Mouse (Mus musculus) hindbrain, embryonic 10.5 days (tissue): Measurements from ENCODE around the gene Pgap2. TPM values are rescaled to one million over a fixed set of nuclear protein-coding genes. Genes with fewer than 3 reads are reported as not detected.

Experiments
- polyA plus RNA-seq: library from polyadenylated mRNA; unstranded; fragments of >200 nt; fragmentation: Nextera tagmentation; extraction: Ambion mirVana; gene quantifications from 2 replicates; pipeline ENCODE4 v1.2.1, GENCODE M21; 2016

The Pgap2 gene
- polyA plus RNA-seq, 1 experiment from 2014 or later = 44.2 TPM

Other genes with a start within 250 kb of the Pgap2 start
- gene Il18bp, start 191.5 kb upstream of the Pgap2 start, polyA plus RNA-seq = 2.4 and 3.8 TPM in 2 replicates
- 30.3 and 32.3 TPM in 2 replicates for gene Rnf121, start 144.7 kb upstream of the Pgap2 start, polyA plus RNA-seq
- 37.4 and 42.3 TPM in 2 replicates for gene Xndc1, start 144.7 kb upstream of the Pgap2 start, polyA plus RNA-seq
- 2.0 and 2.2 TPM in 2 replicates for gene Xntrpc, start 144.5 kb upstream of the Pgap2 start, polyA plus RNA-seq
- not detected in 2 replicates for gene Trpc2, start 127.1 kb upstream of the Pgap2 start, polyA plus RNA-seq
- 0.78 and 1.7 TPM in 2 replicates for gene Art1, start 108.5 kb upstream of the Pgap2 start, polyA plus RNA-seq
- gene Art5, start 100.7 kb upstream of the Pgap2 start, polyA plus RNA-seq = 2.7 and 5.7 TPM in 2 replicates
- gene Chrna10, start 93.4 kb upstream of the Pgap2 start, polyA plus RNA-seq = not detected in 2 replicates
- gene Nup98, start within 50 bp of the Pgap2 start, polyA plus RNA-seq = 36.9 and 42.6 TPM in 2 replicates
- 34.3 and 41.3 TPM in 2 replicates for gene Rhog, start 45.8 kb downstream of the Pgap2 start, polyA plus RNA-seq
- 8.9 and 13.5 TPM in 2 replicates for gene Stim1, start 57.6 kb downstream of the Pgap2 start, polyA plus RNA-seq
- gene Rrm1, start 231.5 kb downstream of the Pgap2 start, polyA plus RNA-seq = 213 and 259 TPM in 2 replicates